Mouse (Mus musculus) lung, embryonic 16.5 days (tissue): Measurements from ENCODE around the gene Thegl. TPM values are rescaled to one million over a fixed set of nuclear protein-coding genes. Genes with fewer than 3 reads are reported as not detected.
"Not testable (repeated sequence)": the region's sequence is repeated elsewhere in the genome, so short reads cannot be mapped to it uniquely, and the experiment has no call there.

Experiments used
- ATAC-seq: fragments of 200-750 bp; cut with Nextera tagmentation; 2 replicates; pipeline ENCODE4 v1.8.0; 2017; ENCODE audit warnings: low read depth, mild to moderate bottlenecking, moderate library complexity
- H3K27ac ChIP-seq: fragments of 300-500 bp; sonication (generic); 2 replicates; pipeline ENCODE4 v1.5.1; 2014; ENCODE audit warnings: mild to moderate bottlenecking, control low read depth, low read length
- H3K27me3 ChIP-seq: fragments of 300-500 bp; sonication (generic); 2 replicates; pipeline ENCODE4 v1.6.1; 2014; ENCODE audit warnings: low read depth, low read length, mixed read lengths; ENCODE audit not compliant: control insufficient read depth, insufficient read depth
- H3K36me3 ChIP-seq: fragments of 300-500 bp; sonication (generic); 2 replicates; pipeline ENCODE4 v1.6.1; 2014; ENCODE audit warnings: low read length; ENCODE audit not compliant: control insufficient read depth, insufficient read depth
- H3K4me1 ChIP-seq: fragments of 300-500 bp; sonication (generic); replicated peaks from 2 replicates; pipeline ENCODE4 v1.6.1; 2014; ENCODE audit warnings: low read length, mixed read lengths; ENCODE audit not compliant: control insufficient read depth, insufficient read depth
- H3K4me2 ChIP-seq: fragments of 300-500 bp; sonication (generic); 2 replicates; pipeline ENCODE4 v1.6.1; 2014; ENCODE audit warnings: low read depth, low read length, control low read depth
- H3K4me3 ChIP-seq: fragments of 300-500 bp; sonication (generic); 2 replicates; pipeline ENCODE4 v1.5.1; 2014; ENCODE audit warnings: mild to moderate bottlenecking, low read length, control low read depth
- H3K9ac ChIP-seq: fragments of 300-500 bp; sonication (generic); 2 replicates; pipeline ENCODE4 v1.6.1; 2014; ENCODE audit warnings: low read length, control low read depth
- H3K9me3 ChIP-seq: fragments of 300-500 bp; sonication (generic); 2 replicates; pipeline ENCODE4 v1.6.1; 2016; ENCODE audit warnings: low read length; ENCODE audit not compliant: control insufficient read depth
- WGBS: fragments of 180-500 bp; shearing (Covaris S2); extraction: QIAGEN DNeasy Blood & Tissue Kit; methylation state at CpG from one replicate; pipeline ENCODE4 v1.1.7; 2014; 5-methylcytosine and 5-hydroxymethylcytosine counted together
- polyA plus RNA-seq: library from polyadenylated mRNA; unstranded; fragments of >200 nt; fragmentation: Nextera tagmentation; extraction: Ambion mirVana; gene quantifications from 2 replicates; pipeline ENCODE4 v1.2.1, GENCODE M21; 2015

The Thegl gene
- polyA plus RNA-seq, 1 experiment from 2014 or later: 1.7 TPM

DNA sequence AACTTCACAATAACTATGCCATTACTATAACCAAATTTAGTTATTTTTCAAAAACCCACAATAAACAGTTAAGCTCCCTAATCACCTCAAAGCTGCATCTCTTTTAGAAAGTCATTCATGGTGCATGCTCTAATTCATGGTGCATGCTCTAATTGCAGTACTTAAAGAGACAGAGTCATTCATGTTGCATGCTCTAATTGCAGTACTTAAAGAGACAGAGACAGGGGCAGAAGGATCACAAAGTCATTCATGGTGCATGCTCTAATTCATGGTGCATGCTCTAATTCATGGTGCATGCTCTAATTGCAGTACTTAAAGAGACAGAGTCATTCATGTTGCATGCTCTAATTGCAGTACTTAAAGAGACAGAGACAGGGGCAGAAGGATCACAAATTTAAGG, 19.3 kb downstream of the Thegl start:
- not testable (repeated sequence) for H3K9ac ChIP-seq, H3K9me3 ChIP-seq, H3K27ac ChIP-seq, ATAC-seq, H3K4me1 ChIP-seq, H3K36me3 ChIP-seq, H3K4me2 ChIP-seq, H3K27me3 ChIP-seq, H3K4me3 ChIP-seq

DNA sequence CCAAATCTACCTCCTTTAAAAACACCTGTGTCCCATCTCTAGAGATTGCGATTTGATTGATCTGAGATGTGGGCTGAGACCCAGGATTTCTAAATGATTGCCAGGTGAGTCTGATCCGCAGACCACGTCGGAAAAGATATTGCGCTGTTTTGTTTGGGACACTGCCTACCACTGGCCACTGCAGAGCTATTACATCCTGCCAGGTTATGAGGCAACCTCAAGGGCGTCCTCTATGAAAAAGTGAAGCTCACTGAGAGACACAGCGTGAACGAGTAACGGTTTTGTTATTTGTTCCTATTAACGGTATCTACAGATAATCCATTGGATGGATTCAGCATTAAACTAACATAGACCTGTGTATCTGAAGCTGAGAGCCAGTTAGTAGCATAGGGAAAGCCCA, 22.6 kb downstream of the Thegl start:
- Histone ChIP-seq H3K4me3 (no peak overlapping the region), H3K4me2 (no peak overlapping the region), H3K9me3 (no peaks in the 10 kb centered on the region; the same call in 1 of the 2 replicates), H3K9ac (no peak overlapping the region), H3K4me1 (no peaks in the 10 kb centered on the region), H3K27me3 (no peaks in the 10 kb centered on the region), H3K36me3 (no peaks in the 10 kb centered on the region), H3K27ac (no peak overlapping the region)
- WGBS: 86% methylated on average over 10 of the region's 10 CpGs
- no peak for ATAC-seq

DNA sequence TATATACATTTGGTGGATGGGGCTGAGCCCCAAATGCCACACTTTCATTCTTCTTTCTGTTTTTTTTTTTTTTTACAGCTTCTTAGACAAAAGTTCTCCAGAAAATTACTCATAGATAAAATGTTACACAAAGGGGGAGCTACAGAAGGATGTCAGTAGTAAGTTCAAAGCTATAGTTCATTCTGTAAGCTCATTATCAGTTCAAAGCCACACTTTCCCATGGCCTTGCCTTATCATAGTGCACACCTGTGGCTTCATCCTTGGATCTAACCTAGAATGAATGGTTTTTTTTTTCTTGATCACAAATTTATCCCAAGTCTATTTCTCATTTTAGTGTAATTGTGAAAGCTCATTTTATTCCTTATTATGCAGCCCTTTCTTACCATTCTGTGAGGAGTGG, 23.6 kb downstream of the Thegl start:
- no peaks in the 10 kb centered on the region for H3K27me3 ChIP-seq
- no peak overlapping the region for H3K4me3 ChIP-seq
- H3K4me1 ChIP-seq: no peaks in the 10 kb centered on the region
- no peaks in the 10 kb centered on the region for H3K36me3 ChIP-seq
- no peak overlapping the region for H3K9ac ChIP-seq
- no peaks in the 10 kb centered on the region; the same call in 1 of the 2 replicates for H3K9me3 ChIP-seq
- no peak overlapping the region for H3K4me2 ChIP-seq
- ATAC-seq: no peak
- no peak overlapping the region for H3K27ac ChIP-seq

DNA sequence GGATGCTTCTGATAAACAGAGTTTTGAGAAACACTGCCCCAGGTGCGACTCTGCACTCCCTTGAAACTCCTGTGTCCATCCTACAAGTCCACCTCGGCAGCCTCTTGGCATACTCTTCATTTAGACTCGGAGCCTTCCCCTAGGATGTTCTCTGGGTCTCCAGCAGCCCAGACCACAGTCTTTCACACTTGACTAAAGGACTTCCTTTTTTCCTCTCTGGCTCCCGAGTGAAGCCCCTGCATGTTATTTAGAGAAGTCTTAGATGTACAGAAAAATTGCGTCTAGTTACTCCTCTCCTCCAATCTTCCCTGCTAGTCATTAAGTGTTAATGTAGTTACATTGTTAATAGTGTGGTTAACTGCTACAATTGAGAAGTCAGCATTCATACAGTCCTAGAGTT, 28.5 kb downstream of the Thegl start:
- Histone ChIP-seq H3K4me2 (no peak overlapping the region), H3K27me3 (no peaks in the 10 kb centered on the region), H3K9ac (no peak overlapping the region), H3K4me1 (no peaks in the 10 kb centered on the region), H3K36me3 (no peaks in the 10 kb centered on the region), H3K9me3 (no peaks in the 10 kb centered on the region), H3K27ac (no peak overlapping the region), H3K4me3 (no peak overlapping the region)
- no peak for ATAC-seq
- WGBS: 59% methylated on average over 5 of the region's 5 CpGs

DNA sequence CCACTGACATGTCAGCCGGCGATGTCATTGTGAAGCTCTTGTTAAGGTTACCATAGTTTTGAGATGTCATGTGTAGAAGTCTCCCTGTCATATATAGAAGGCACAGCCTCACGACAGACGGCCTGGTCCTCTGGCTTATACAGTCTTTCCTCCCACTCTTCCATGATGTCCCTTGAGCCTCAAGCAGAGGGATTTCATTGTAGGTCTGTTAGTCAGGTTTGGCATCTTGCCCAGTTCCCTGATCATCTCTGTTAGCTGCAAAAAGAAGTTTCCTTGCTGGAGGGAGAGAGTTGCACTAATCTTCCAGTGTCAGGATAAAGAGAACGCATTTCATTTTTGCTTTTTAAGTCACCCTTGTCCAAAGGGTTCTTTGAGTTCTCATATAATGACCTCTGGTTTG, 36.8 kb downstream of the Thegl start:
- H3K4me2 ChIP-seq: no peak overlapping the region
- H3K4me3 ChIP-seq: no peak overlapping the region
- no peaks in the 10 kb centered on the region for H3K36me3 ChIP-seq
- H3K27me3 ChIP-seq: no peaks in the 10 kb centered on the region
- 0 out of 2 replicates have a peak, but pooled peaks cover 3% of the 10 kb centered on the region for H3K9me3 ChIP-seq
- 92% methylated on average over 5 of the region's 5 CpGs for WGBS
- no peak overlapping the region for H3K9ac ChIP-seq
- ATAC-seq: no peak
- H3K4me1 ChIP-seq: no peaks in the 10 kb centered on the region
- no peak overlapping the region for H3K27ac ChIP-seq

DNA sequence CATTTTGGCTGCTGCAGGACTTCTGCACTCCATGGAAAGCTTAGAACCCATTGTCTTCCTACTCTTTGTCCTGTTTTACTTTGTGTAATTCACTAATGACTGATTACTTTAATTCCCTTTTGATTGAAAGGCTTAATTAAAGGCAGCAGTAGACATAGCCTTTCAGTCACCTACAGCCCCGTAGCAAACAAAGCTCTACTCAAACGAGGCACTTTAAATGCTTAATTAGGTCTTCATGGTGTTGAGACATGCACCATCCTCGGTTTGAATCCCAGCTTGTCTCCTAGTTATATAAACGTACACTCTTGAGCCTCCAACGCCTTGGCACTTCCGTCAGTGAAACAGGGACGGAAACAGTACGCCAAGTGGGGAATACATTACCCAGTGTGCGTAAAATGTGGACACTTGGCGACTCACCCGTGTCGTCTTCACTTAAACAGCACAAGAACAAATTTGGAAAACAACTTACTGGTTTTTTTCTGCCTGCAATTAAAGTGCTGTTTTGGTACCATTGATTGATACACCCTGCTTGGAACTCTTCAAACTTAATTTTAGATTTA, 41.1 kb downstream of the Thegl start:
- Histone ChIP-seq H3K4me1 (no peaks in the 10 kb centered on the region), H3K9me3 (0 out of 2 replicates have a peak, but pooled peaks cover 3% of the 10 kb centered on the region), H3K27me3 (no peaks in the 10 kb centered on the region), H3K4me2 (no peak overlapping the region), H3K27ac (no peak overlapping the region), H3K36me3 (no peaks in the 10 kb centered on the region), H3K9ac (no peak overlapping the region), H3K4me3 (no peak overlapping the region)
- no peak for ATAC-seq
- WGBS: 70% methylated on average over 12 of the region's 12 CpGs

GRCm38 (mm10) chr5:77060363-77060762, 44.5 kb downstream of the Thegl start:
- H3K36me3 ChIP-seq: no peaks in the 10 kb centered on the region
- H3K9ac ChIP-seq: no peak overlapping the region
- no peak overlapping the region for H3K4me2 ChIP-seq
- H3K27me3 ChIP-seq: no peaks in the 10 kb centered on the region
- no peak overlapping the region for H3K27ac ChIP-seq
- no peaks in the 10 kb centered on the region for H3K9me3 ChIP-seq
- no peak for ATAC-seq
- no peak overlapping the region for H3K4me3 ChIP-seq
- WGBS: 30% methylated on average over 10 of the region's 10 CpGs
- H3K4me1 ChIP-seq: no peaks in the 10 kb centered on the region

- peak overlapping the region; percentile 23 for H3K4me3 ChIP-seq
- no peaks in the 10 kb centered on the region for H3K27me3 ChIP-seq
- no peak overlapping the region for H3K9ac ChIP-seq
- 0 out of 2 replicates have a peak overlapping the region, but pooled peaks have one; percentile 28 for H3K4me2 ChIP-seq
- H3K4me1 ChIP-seq: no peaks in the 10 kb centered on the region
- 27% methylated on average over 17 of the region's 17 CpGs for WGBS
- H3K9me3 ChIP-seq: no peaks in the 10 kb centered on the region
- no peaks in the 10 kb centered on the region for H3K36me3 ChIP-seq
- no peak overlapping the region for H3K27ac ChIP-seq
- peak; percentile 28; the same call in 1 of the 2 replicates for ATAC-seq
Measured at GRCm38 (mm10) chr5:77061372-77062038, 45.7 kb downstream of the Thegl start.

- H3K4me1 ChIP-seq: peaks cover 2% of the 10 kb centered on the region; the same call in 1 of the 2 replicates
- H3K27ac ChIP-seq: no peak overlapping the region
- H3K4me3 ChIP-seq: no peak overlapping the region
- no peaks in the 10 kb centered on the region for H3K27me3 ChIP-seq
- H3K9ac ChIP-seq: no peak overlapping the region
- H3K9me3 ChIP-seq: no peaks in the 10 kb centered on the region
- ATAC-seq: no peak; the same call in 1 of the 2 replicates
- H3K36me3 ChIP-seq: no peaks in the 10 kb centered on the region
- 49% methylated on average over 8 of the region's 8 CpGs for WGBS
- H3K4me2 ChIP-seq: no peak overlapping the region
Measured at GRCm38 (mm10) chr5:77067321-77067720, 51.5 kb downstream of the Thegl start.
